Mouse (Mus musculus) urinary bladder, postnatal 4 days (tissue): ENCODE data around the gene Slc36a1.

ENCODE experiments used
- DNase-seq, 2 experiments: peaks; one replicate each; pipeline ENCODE4 v3.0.0; 2021 to 2022; ENCODE audit warnings: low spot score in 2 of 2

The Slc36a1 gene

DNA sequence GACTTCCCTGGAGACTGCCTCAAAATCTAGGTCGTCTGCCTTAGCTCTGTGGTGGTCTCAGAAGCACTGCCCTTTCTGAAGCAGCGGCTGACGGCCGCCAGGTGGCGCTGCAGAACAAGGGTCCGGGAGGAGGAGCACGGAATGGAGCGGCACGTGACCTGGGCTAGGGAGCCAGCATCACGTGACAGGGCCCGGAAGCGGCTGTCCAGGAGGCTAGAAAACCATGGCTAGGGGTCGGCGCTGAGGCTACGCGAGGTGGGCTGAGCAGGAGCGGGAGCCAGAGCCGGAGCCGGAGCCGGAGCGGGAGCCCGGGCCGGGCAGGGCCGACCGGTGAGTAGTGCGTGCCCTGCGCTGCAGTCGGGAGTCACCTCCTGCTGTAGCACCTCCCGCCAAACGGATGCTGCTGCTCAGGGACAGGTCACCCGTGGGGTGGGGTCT, at the start of gene Slc36a1:
Slc36a1 (plus strand) TSS at position 192 of the 438 bp plus-strand sequence.
- DNase-seq, result peak; percentile 92 to 99

DNA sequence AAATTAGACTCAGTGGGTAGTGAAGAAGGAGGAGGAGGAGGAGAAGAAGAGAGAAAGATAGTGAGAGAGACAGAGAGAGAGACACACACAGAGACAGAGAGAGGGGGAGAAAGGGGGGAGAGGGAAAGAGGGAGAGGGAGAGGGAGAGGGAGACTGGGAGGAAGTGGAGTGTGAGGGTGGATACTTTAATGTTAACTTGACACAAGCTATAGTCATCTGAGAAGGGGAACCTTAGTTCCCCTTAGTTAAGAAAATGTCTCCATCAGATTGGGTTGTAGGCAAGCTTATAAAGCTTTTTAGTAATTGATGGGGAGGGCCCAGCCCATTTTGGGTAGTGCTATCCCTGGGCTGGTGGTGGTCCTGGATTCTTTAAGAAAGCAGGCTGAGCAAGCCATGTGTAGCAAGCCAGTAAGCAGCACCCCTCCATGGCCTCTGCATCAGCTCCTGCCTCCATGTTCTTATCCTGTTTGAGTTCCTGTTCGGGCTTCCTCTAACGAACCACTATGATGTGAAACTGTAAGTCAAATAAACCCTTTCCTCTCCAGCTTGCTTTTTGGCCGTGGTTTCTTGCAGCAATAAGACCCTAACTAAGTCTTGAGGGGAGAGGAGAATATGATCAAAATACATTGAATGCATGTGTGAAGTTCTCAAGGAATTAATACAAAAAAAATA, 49.6 kb upstream of the Slc36a1 start:
- no peak for DNase-seq

DNA sequence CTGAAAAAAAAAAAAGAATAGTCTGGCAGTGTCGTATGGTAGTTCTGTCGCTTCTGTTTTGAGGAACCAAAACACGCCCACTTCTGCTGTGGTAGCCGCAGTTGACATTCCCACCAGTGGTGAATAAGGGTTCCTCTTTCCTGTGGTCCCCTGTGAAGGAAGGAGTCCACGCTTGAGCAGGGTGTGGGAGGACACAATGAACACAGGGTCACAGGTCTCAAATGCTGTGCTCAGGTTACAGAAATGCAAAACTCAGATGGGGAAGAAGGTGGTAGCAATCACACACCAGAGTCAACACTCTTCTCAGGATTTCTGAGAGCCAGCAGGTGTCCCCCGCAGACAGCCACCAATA, 49.1 kb upstream of the Slc36a1 start:
- DNase-seq, result no peak

DNA sequence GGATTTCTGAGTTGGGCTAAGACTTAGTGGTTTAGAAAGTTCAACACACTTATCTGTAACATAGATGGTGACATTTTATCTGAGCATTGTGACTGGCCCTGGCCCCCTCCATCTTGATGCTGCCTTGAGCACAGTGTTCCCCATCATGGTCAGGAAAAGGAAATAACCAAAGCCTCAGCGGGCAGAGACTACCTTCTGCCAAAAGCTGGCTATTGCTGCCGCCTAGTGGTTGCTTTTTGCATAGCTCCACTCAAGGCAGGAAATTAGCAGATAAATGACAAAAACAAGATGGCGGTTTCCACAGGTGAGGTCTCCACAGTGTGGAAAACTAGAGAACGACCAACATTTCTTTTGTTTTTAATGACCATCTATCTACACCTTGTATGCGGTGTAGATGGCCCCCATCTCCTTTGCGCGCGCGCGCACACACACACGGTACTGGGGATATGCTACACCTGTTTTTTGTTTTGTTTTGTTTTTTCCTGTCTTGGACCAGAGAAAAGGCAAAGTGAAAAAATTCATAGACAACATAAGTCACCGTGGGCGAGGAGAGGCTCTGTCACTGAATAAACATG, 45.3 kb upstream of the Slc36a1 start:
- peak; percentile 68 to 87 for DNase-seq

DNA sequence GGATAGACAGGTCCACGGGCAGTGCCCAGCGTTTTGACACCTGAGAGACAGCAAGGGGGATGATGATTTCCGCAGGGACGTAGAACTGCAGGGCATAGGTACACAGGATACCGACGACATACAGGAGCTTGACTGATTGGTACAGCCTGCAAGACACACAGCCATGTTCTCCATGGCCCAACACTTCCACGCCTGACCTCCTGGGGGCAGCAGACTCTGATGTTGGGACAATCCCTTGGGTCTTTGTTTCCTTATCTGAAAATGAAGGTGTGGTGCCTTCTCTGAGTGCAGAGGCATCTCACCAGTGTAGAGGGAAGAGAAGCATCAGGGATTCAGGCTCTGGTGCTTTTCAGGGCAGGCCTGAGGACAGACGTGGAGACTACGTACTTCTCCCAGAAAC, 41.5 kb upstream of the Slc36a1 start:
- DNase-seq, result no peak

DNA sequence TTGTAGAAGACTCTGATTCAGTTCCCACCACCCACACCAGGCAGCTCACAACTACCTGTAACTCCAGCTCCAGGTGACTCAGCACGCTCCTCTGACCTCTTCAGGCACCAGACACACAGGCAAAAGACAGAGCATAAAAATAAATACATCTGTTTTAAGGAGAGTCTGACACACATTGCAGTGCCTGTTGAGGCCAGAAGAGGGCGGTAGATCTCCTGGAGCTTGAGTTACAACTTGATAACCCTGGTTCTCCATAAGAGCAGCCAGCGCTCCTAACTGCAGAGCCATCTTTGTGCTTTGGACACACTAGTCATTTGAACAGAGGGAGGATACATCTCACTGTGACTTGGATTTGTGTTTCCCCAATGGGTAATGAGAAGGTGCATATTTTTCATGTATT, 39.4 kb upstream of the Slc36a1 start:
- DNase-seq, result no peak

DNA sequence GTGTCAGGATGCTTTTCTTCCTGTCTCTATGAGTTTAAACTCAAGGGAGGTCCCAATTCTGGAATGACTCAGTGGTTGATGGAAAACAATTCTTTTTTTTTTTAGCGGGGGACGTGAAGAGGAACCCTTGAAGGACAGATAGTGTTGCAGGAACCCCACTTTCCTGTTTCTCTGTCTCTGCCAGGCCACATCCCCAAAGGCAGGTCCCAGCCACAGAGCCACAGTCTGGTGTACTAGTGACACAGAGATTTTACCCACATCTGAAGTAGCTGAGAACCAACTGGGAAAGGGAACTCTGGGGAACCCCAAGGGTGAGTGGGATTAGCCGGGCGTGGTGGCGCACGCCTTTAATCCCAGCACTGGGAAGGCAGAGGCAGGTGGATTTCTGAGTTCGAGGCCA, 38.4 kb upstream of the Slc36a1 start:
- DNase-seq, result no peak

DNA sequence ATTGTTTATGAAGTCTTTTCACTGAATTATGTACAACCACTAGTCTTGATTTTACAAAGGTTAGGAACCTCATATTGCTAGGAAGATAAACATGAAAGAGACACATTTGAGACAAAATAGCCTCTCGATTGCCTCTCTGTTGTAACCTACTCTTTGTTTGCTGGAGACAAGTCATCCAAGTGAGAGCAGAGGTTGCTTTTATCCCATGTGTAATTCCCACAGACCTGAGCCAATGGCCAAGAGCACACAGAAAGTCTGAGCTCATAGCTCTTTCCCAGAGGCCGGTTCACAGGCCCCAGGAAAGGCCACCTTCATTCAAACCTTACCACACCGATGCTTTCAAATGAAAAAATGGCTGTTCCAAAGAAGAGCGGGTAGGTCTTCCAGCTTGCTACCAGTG, 35.6 kb upstream of the Slc36a1 start:
- no peak for DNase-seq

DNA sequence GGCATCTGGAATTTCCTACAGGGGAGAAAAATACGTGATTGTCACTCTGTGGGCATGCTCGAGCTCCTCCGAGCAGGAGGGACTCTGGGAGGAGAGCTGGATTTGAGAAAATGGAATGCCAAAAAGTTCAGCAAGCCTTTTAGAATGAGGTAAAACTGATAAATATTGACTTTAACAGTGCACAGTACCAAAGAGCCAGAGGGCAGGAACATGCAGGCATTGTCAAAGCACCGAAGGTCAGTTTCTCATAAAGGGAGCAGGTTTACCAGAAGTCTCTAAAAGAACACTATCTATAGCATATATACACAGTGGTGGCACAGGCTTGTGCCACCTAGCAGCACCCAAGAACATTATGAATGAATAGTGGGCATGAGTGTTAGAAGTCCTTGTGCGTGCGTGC, 35.2 kb upstream of the Slc36a1 start:
- no peak for DNase-seq

DNA sequence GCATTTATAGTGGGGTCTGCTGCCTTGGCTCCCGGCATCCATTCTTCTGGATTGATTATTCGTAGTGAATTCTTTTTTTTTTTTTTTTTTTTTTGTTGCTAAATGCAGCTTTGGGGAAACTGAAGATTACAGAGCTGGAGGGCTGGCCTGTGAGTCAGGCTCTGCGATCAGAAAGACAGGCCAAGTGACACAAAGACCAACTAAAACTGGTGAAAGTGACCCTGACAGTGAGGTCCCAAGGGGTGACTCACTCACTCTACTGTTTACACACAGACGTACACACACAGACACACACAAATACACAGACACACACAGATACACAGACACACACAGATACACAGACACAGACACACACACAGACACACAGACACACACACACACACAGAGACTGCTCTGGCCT, 33.6 kb upstream of the Slc36a1 start:
- DNase-seq, result no peak

DNA sequence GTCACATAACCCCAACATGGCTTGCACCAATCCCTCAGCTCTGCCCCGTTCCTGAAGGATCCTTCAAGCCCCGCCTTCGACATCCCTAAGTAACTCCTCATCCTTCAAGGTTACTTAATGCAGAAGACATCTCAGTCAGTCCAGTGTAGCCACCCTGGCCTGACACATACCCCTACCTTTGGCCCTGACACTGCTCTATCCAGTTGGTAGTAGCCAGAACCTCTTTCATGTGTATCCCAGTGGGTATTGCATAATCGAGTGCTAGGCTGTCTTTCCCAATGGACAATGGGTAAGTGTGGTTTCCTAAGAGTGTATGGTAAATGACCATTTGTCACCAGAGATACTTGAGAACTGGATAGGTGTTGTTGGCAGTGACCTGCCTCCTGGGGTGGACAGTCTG, 25.3 kb upstream of the Slc36a1 start:
- DNase-seq, result no peak

DNA sequence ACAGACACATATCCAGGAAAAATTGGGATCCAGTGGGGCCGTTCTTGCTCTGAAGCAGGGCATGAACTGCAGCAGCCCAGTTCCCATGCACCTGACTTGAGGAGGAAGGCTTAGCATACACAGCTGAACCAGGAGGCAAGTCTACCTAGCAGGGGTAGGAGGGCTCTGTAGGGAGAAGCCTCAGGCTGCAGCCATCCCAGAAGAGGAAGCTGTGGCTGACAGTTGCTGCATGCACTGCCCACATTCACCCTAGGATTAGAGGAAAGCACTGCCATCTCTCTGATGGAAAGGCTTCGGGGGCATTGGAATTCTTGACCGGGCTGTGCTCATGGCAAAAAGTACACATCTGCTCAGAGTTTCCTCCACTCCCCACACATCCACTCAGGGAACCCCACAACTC, 24.3 kb upstream of the Slc36a1 start:
- no peak for DNase-seq

DNA sequence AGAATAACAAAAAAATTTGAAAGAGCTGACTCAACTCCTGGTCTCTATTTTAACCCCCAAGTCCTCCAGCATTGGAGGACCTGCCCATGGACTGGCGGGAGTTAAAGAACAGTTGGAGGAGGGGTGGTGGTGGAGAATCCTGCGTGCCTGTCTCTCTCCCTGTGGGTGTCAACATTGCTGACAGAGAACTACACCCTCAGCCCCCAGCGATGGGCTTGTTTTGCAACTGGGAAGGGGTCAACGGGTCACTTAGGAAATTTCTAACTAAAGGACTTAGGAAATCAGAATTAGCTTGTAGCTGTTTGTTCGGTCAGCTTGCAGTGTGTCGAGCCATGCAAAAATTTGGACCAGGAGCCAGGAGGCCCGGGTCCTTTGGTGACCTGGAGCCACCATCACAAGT, 21.0 kb upstream of the Slc36a1 start:
- no peak for DNase-seq

DNA sequence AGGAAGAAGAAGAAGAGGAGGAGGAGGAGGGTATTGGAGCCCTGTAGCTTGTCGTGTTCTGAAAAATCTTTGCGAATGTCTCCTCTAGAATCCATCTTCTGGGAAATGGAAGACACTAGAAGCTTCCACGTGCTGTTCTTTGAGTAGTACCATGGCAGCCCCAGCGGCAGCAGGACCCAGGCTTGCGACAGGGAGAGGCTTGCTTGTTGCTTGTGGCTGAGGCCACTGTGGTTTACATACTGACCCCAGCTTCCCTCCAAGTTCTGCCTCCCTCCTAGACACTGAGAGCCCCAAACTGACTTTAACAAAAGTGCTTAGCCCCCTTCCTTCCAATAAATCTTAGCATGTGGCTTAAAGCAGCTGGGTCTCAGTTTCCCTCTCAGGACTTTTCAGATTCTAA, 19.9 kb upstream of the Slc36a1 start:
- no peak for DNase-seq

DNA sequence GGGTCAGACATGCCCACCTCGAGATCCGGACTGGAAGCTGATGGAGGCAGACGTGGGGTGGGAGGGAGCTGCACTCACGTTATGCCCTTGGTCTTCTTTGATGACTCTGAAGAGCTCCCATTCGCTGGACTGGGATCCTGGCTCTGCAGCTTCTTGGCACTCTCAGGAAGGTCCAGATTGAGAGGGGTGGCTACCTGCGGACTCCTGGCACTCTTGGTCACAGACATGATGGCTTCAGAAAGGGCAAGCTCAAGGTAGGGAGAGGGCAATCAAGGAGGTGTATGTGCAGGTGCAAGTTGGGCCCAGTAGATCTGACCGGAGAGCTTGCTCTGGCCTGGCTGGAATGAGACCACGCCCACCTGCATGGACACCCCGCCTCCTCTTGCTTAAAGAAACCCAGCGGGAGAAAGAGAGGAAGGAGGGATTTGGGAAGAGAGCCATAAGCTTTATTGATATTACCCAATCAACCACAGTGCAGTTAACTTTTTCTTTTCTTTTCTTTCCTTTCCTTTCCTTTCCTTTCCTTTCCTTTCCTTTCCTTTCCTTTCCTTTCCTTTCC, 19.3 kb upstream of the Slc36a1 start, which contains the start of gene Slc36a2:
Slc36a2 (minus strand) TSS at position 345 of the 559 bp plus-strand sequence.
- DNase-seq, result no peak

DNA sequence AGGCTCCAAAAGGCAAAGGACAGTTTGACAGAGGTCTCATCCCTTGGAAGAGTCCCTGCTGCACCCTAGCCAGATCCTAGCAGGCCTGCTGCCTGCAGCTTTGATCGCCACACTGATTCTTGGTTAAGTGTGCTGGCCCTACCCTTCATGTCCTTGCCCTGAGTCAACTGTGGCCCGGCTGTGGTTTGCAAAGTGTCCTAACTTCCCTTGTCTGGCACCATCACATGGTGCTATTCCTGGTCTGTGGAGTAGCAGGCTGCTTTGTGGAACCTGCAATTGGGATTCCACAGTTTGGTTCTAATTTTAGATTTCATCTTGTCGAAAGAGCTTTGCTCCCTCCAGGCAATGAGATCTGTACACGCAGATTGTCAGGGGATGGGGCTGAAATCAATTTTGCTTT, 16.9 kb upstream of the Slc36a1 start:
- DNase-seq, result no peak

DNA sequence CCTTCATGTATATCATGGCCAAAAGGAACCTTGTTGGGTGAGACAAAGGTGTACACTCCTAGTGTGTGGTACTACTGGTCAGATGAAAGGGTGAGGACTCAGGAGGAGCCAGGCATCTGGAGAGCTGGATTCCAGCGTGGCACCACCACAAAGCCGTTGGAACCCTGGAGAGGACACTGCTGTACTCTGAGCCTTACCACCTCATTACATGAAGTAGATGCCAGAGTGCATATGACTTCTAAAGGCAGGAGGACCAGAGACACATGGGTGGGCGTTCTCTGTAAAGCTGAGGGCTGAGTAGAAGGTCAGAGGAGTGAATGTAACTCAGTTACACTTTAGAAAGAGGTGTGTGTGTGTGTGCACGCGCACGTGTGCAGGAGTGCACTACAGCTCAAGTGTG, 16.4 kb upstream of the Slc36a1 start:
- DNase-seq, result no peak

DNA sequence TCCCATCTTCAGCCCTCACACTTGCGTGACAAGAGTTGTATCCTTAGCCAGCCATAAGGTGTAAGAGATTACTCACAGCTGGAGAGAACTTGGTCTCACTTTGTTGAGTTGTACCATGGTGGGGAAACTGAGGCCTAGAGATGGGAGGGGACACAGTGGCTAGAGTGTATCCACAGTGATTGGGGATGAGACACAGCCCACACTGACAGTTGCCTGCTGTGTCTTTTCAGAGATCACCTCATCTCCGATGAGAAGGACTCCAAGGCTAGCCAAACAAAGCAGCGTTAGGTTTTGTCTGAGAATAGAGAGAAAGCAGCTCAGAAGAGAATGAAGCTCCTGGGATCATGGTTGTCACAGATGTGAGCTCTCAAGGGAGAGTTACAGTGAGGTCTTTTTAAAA, 13.9 kb upstream of the Slc36a1 start:
- no peak for DNase-seq

DNA sequence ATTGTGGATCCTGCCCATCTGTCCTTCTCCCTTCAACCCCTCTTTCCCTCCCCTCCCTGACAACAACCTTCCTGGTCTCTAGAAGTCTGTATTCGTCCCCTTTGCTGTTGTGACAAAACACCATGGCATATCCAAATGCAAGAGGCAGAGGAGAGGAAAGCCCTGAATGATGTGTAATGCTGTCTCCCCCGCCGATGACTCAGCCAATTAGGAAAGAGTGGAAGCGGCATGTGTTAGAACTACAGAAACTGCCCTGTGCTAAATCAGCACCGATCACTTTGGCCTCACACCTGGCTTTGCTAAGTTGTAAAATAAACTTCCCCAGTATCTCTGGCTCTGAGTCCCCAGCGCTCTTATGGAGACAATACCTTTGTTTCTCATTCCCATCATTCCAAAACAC, 7.1 kb upstream of the Slc36a1 start:
- no peak for DNase-seq

DNA sequence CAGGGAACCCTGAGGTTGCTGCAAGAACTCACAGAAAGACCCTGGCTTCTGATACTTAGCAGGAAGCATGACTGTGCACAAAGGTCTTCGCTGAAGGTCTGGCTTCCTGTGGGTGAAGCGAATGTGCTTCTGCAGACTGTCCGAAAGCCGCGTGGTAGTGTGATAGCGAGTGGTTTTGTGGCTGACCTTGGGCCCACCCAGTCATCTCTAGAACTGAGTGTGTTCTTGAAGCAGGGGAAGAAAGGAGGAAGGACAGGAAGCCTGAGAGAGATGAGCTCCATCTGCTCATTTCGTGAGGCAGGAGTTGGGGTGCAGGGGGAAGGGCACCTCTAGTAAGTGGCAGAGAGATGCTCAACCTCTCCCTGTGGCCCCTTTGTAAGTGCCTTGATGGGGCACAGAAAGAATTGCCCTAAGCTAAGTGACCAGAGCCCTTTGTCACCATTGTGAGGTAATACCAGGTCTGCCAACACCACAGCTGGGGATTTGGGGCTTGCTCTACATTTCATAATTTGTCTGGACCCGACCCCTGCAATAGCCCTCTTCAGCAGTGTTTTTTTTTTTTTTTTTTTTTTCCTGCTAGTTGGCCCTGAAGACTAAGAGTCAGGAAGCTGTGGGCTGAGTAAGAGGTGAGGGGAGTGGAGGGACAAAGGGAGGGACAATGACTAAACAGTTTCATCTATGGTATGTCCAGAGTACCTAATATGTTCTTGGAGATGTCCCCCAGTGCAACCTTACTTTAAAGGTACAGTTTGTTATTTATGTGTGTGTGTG, 6.2 kb upstream of the Slc36a1 start:
- DNase-seq, result no peak

DNA sequence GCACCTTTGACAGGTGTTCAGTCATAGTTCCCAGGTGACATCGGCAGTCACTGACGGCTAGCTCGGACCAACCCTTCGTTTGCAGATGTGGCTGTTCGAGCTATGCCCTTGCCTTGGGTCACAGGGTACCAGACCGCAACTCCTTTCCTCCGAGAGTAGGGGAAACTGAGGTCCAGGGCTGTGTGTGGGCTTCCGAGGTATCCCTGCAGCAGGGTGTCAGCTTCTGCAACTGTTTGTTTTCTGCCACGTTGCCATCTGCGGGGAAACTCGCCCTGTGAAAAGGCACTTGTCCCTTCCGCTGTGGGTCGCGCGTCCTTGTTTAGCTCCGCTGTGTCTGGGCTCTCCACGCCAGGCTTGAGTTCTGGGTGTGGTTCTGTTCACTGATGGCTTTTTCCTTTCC, 452 bp downstream of the Slc36a1 start:
- DNase-seq, result no peak

DNA sequence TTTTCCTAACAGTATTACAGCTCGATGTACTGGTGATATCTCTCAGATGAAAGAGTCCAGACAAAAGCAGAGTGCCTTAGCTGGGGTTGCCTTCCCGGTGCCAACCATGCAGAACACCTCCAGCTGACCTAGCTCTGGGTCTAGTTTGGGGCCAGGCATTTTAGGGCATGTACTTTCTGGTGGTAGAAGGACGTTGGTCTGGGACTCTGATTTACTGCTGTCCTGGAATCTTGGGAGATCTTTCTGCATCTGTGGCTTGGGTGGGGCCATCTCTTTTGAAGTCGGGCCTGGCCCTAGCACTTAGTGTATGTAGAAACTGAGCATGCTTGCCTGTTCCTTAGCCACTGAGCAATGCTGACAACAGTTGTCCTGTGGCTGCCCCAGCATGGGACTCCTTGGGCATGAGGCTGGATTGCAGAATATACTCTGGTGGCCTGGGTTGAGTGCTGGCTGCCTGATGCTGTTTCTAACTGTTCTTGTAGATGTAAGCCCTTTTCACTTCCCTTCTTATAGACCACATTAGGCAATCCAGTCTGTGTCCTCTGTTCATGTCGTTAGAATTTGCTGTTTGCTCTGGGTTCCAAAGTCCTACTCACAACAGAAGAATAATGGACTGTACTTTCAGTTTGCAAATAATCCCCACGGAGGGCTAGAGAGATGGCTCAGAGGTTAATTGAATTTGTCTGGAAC, 4.0 kb downstream of the Slc36a1 start:
- no peak for DNase-seq
